Mouse (Mus musculus) T-cell, adult 2 months (primary cell): ENCODE data around the gene Bbs2.

Source experiments
- DNase-seq: peaks from one replicate; pipeline ENCODE4 v3.0.0; 2022; ENCODE audit warnings: low spot score

The Bbs2 gene

DNA sequence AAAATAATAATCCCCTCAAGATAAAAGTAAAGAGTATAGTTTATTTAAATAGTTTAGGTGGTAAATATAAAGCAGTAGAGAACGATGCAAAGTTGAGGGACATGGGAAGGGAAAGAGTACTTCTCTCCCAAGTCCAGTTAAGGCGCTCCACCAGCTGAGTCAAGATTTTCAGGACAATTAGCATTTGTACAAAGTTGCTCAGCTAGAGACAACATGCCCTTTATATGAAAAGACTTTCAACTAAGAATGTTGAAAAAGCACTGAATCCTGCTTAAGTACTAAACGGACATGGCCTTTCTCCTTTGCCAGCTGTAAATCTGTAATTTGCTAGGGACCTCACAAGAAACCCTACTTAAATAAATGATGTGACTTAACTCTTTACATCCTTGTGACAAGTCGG lies 268 bp upstream of the Bbs2 start:
- no peak for DNase-seq

GRCm38 (mm10) chr8:94094281-94094680 lies 4.4 kb downstream of the Bbs2 start:
- DNase-seq, result no peak

DNA sequence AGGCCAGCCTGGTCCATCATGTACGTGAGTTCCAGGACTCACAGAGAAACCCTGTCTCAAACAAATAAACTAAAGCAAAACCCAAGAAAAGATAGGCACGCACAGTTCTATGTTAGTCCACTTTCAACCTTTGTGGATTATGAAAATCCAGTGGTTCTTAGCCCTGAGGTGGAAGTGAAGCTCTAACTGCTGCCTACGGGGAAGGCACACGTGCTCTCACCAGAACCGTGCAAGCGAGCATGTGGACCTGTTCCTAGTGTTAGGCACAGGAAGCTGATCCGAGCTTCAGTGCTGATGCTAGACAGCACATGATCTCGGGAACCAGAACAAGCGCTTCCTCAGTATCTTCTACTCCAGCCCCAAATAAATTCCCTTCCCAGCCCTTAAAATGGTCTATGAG lies 5.9 kb downstream of the Bbs2 start:
- no peak for DNase-seq

DNA sequence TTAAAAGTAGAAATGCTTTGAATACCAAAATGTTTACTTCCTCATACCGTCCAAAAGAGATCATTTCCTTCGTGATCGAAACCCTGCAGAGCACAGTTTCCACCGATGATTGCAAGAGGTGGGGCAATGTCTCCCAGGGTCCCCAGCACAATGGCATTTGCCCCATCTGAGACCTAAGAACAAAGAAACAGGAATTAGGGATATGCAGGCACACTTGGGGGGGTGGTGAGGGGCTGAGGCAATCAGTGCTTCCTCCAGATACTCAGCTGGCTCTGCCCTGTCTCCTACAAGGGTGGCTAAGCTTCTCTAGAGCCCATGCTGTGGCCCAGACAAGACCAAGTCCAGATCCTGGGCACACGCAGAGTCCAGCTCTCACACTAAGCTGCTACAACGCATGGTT lies 9.0 kb downstream of the Bbs2 start:
- no peak for DNase-seq

DNA sequence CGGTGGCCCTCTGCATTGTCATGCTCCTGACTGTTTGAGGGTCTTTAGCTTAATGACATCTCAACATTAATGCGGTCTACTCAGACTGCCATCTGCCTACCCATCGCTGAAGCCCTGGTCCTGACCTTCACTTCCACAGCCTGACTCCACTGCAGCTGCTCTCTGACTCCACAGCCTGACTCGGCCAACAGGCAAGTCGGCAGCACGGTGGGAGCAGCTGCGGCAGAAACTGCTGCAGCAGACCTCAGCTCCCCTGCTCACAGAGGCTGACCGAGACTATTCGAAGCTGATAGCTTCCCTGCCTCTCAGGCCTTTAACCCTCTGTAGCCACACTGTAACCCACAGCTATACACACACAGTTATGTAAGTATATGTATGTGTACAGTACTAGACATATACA lies 10.8 kb downstream of the Bbs2 start:
- no peak for DNase-seq

GRCm38 (mm10) chr8:94076461-94077192 lies 22.1 kb downstream of the Bbs2 start:
- no peak for DNase-seq

DNA sequence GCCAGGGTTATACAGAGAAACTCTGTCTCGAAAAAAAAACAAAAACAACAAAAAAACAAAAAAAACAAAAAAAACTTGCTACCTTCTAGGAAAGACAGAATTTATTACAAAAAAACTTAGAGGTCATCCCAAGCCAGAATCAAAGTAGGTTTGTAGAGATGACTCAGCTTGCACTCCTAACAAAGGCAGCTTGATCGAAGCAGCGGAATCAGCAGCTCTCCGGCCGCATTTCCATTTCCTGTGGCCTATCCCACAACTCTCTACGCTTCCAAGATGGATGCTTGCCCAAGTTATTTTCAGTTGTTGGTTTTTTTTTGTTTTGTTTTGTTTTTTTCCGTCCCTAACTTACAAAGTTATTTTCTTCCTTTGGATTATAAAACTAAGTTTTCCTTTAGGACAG lies 29.9 kb downstream of the Bbs2 start:
- no peak for DNase-seq

GRCm38 (mm10) chr8:94066121-94066863 lies 32.4 kb downstream of the Bbs2 start:
- no peak for DNase-seq

DNA sequence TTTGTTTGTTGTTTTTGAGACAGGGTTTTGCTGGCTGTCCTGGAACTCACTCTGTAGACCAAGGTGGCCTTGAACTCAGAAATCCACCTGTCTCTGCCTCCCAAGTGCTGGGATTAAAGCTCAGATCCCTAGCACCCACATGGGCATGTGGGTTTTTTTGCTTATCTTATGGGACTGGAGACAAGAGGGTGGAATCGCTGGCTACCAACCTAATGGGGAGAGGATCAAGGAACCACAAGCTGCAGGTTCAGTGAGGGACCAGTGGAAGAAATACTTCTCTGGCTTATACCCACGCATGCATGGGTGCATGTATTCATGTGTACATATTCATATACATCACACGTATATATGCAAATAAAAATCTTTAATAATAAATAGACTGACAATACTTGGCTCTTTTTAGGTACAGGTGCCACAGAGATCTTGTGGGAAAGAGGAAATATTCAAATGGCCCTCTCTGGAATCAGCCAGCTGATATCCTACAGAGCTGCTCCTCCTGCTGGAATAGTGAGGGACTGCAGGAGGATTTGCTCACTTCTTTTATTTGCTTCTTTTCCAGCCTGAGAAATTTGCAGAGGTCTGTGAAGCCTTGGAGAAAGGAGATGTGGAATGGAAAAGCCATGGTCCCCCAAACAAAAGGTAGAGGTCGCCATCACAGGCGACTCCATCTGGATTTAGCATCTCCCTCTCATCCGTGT lies 41.4 kb downstream of the Bbs2 start:
- DNase-seq, result peak; percentile 7

- no peak for DNase-seq
Measured at GRCm38 (mm10) chr8:94052696-94053095, 46.0 kb downstream of the Bbs2 start.

GRCm38 (mm10) chr8:94047845-94048244 lies 50.9 kb downstream of the Bbs2 start:
- no peak for DNase-seq

GRCm38 (mm10) chr8:94037806-94038205 lies 60.9 kb downstream of the Bbs2 start:
- no peak for DNase-seq

GRCm38 (mm10) chr8:94036944-94037524 lies 61.7 kb downstream of the Bbs2 start, which contains the start of the genes Nudt21 and Ogfod1:
Nudt21 (minus strand) TSS chr8:94037031.
Ogfod1 (plus strand) TSS chr8:94037198.
- DNase-seq, result peak; percentile 95

DNA sequence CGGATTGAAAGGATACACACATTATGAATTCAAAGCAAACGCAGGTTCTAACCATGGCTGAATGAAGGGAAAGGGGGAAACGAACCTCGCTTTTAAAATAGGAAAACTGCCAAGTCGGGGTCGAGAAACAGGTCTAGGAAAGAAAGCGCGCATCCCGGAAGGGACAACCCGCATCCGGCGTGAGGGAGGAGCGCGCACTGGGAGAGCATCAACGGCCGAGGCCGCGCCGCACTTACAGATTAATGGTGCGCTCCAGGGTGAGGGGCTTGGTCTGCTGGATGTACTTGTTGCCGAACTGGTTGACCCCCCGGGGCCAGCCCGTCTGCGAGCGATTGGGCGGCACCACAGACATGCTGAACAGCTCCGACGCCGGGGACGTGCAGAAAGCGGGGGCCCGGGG lies 62.2 kb downstream of the Bbs2 start:
- peak; percentile 61 for DNase-seq

DNA sequence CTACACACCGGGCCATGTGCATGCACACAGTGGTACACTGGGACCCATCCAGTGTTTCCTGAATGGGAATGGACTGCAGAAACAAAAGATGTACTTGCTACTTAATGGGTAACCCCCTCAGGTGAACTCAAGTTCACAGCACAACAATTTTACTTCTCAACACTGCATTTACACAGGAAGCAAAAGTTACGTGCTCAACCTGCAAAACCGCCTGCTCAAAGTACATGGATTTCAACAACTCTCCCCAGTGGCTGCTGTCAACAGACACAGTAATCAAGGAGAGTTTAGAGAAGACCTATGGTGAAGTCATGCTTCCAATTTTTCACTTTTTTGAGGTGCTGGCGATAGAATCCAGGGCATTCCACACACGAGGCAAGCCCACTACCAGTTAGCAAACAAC lies 63.5 kb downstream of the Bbs2 start:
- no peak for DNase-seq

GRCm38 (mm10) chr8:94033601-94034000 lies 65.1 kb downstream of the Bbs2 start:
- DNase-seq, result no peak

DNA sequence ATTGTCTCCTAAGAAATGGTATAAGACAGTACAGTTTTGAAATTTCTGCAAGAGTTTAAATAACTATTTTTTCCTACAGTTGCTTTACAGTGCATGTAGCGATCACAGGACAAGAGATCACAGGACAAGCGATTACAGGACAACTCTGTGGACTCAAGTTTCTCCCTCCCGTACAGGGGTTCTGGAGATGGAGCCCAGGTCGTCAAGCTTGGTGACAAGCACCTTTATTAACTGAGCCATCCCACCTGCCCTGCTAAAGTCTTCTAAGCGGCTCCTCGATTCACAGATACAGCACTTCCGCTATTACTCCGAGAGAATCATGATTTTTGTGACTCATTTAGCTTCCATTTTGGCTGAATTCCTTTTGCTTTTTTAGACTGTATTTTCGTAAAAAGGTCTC lies 69.0 kb downstream of the Bbs2 start:
- DNase-seq, result no peak

- DNase-seq, result no peak
Measured at GRCm38 (mm10) chr8:94023916-94024315, 74.8 kb downstream of the Bbs2 start.
